Mouse (Mus musculus) heart, embryonic 12.5 days (tissue): ENCODE measurements at regions not wholly inside any gene's neighbourhood (a gene's known extent, or its start where the extent isn't known, plus 50 kb on each side); places are given as distances from the start of the nearest gene placed in this dataset.

Experiments used
- ATAC-seq: fragments of 200-750 bp; cut with Nextera tagmentation; 2 replicates; pipeline ENCODE4 v1.8.0; 2017; ENCODE audit warnings: moderate TSS enrichment, moderate library complexity; ENCODE audit not compliant: insufficient number of reproducible peaks, low FRiP score
- H3K27ac ChIP-seq: fragments of 300-500 bp; sonication (generic); 2 replicates; pipeline ENCODE4 v1.5.1; 2016; ENCODE audit warnings: mild to moderate bottlenecking, moderate library complexity; ENCODE audit not compliant: poor library complexity, severe bottlenecking
- H3K27me3 ChIP-seq: fragments of 300-500 bp; sonication (generic); replicated peaks from 2 replicates; pipeline ENCODE4 v1.6.1; 2016; ENCODE audit warnings: mild to moderate bottlenecking, moderate library complexity
- H3K36me3 ChIP-seq: fragments of 300-500 bp; sonication (generic); 2 replicates; pipeline ENCODE4 v1.6.1; 2016; ENCODE audit warnings: mild to moderate bottlenecking, moderate library complexity
- H3K4me1 ChIP-seq: fragments of 300-500 bp; sonication (generic); replicated peaks from 2 replicates; pipeline ENCODE4 v1.6.1; 2016; ENCODE audit warnings: mild to moderate bottlenecking
- H3K4me2 ChIP-seq: fragments of 300-500 bp; sonication (generic); 2 replicates; pipeline ENCODE4 v1.6.1; 2016; ENCODE audit warnings: mild to moderate bottlenecking, moderate library complexity
- H3K4me3 ChIP-seq: fragments of 300-500 bp; sonication (generic); 2 replicates; pipeline ENCODE4 v1.5.1; 2016; ENCODE audit warnings: mild to moderate bottlenecking
- H3K9ac ChIP-seq: fragments of 300-500 bp; sonication (generic); 2 replicates; pipeline ENCODE4 v1.6.1; 2016; ENCODE audit warnings: mild to moderate bottlenecking, moderate library complexity
- H3K9me3 ChIP-seq: fragments of 300-500 bp; sonication (generic); replicated peaks from 2 replicates; pipeline ENCODE4 v1.6.1; 2016; ENCODE audit warnings: mild to moderate bottlenecking, moderate library complexity
- WGBS: fragments of 180-500 bp; shearing (Covaris S2); methylation state at CpG from one replicate; pipeline ENCODE4 v1.1.7; 2016; 5-methylcytosine and 5-hydroxymethylcytosine counted together

DNA sequence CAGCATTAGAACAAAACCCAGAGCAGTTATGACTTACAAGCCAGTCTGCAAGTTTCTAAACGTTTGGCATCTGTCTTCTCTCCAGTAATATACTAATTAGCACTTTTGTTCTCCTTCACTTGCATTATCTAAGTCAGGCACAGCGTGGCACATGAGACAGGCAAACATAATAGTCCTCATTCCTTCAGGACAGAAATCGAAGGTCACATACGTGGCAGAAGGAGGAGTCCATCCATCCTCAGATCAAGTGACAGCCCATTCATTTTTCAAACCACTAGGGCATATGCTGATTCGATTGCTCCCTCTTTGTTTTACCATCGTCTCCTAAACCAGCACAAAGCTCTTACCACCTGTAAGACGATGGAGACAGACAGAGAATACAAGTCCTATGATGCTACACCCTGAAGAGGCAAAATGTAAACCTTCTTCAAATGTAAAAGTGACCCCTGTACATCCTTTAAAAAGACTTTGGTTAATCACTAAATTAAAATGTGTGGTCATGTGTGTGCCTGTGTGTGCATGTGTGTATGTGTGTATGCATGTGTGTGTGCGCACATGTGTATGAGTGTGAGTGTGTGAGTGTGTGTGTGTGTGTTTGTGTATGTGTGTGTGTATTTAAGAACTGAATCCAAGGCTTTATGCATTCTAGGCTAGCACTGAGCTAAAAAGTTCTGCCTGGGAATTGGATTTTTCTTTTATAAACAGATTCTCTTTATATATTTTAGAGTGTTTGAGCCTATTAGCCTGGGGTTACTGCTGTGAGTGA lies 90.9 kb upstream of the Klf12 start:
- H3K36me3 ChIP-seq = no peaks in the 10 kb centered on the region
- no peak overlapping the region for H3K27ac ChIP-seq
- 67% methylated on average over 8 of the region's 8 CpGs for WGBS
- no peaks in the 10 kb centered on the region for H3K9me3 ChIP-seq
- no peak overlapping the region for H3K4me2 ChIP-seq
- H3K27me3 ChIP-seq = no peaks in the 10 kb centered on the region
- ATAC-seq = no peak
- no peaks in the 10 kb centered on the region for H3K4me1 ChIP-seq
- no peak overlapping the region for H3K4me3 ChIP-seq
- no peak overlapping the region for H3K9ac ChIP-seq

DNA sequence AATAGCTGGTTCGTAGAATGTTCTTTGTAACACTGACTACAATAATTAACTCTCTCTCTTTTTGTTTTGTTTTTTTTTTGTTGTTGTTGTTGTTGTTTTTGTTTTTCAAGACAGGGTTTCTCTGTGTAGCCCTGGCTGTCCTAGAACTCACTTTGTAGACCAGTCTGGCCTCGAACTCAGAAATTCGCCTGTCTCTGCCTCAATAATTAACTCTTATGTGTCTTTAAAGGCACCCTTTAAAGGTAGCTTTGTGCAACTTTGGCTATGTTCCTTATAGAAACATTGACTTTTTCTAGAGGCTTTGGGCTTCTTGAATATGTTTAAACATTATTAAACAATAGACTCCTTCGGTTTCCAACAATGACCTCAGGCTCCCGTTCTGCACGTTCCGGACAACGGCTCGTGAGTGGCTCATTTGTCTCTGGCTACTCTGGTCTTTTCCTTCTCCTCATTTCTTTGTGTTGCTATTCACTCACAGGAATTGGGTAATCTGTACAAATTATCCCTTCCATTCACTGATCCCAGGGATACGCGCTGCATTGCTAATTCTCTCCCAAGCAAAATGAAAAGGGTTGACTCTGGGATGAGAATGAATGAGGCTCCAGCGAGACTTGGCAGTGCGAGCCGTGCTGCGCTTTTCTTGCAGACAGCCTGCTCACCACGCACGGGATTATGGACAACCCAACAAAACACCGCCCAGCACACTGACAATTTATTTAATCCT lies 90.2 kb upstream of the Klf12 start:
- Histone ChIP-seq H3K4me3 (no peak overlapping the region), H3K9ac (no peak overlapping the region), H3K27me3 (no peaks in the 10 kb centered on the region), H3K4me2 (no peak overlapping the region), H3K36me3 (no peaks in the 10 kb centered on the region), H3K9me3 (no peaks in the 10 kb centered on the region), H3K27ac (no peak overlapping the region), H3K4me1 (no peaks in the 10 kb centered on the region)
- no peak for ATAC-seq
- WGBS = 82% methylated on average over 18 of the region's 18 CpGs

DNA sequence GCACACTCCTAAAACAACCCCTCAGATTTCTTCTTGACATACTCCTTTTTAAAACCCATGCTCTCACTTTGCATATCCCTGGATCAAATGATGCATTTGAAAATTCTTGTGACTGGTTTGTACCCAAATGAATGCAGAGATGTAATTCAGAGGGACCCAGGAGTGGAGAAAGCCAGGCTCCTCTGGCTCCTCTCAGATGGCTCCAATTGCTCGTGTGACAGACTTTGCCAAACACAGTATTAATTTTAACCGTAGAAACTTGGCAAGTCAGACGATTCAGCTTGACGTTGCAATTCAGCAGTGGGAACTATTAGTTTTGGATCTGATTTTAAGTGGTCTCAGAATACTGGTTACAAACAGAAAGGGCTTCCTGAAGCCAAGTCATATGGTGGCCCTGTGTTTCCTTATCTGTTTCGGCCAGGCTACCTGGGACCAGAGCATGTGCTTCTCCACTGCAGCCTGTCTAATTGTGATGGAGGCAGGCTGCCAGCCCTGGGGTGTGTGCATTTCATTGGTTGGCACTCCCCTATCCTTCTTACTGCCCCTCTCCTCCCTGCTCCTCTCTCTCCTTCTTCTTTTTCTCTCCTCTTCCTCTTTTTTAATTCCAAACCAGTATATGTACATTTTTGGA lies 81.9 kb upstream of the Klf12 start:
- Histone ChIP-seq H3K27ac (no peak overlapping the region), H3K9me3 (no peaks in the 10 kb centered on the region), H3K9ac (no peak overlapping the region), H3K4me2 (no peak overlapping the region), H3K36me3 (no peaks in the 10 kb centered on the region), H3K4me3 (no peak overlapping the region), H3K4me1 (no peaks in the 10 kb centered on the region), H3K27me3 (no peaks in the 10 kb centered on the region)
- 74% methylated on average over 5 of the region's 5 CpGs for WGBS
- ATAC-seq = no peak

DNA sequence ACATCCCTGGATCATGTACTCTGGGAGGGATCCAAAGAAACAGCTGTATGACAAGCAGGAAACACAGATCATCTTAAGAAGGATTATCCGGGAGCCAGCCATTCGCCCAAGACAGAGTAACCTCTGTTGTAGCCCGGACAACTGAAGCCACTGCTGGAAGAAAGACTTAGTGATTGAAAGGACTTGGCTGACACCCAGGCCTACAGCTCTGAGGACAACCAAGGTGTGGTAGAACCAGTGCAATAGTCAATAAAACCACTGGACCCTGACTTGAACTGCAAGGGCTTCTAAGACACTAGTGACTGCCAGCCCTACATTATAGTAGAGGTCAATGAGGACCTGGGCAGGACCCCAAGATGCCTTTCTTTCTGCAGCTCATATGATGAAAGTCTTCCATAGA lies 78.3 kb upstream of the Klf12 start:
- H3K27ac ChIP-seq = no peak overlapping the region

DNA sequence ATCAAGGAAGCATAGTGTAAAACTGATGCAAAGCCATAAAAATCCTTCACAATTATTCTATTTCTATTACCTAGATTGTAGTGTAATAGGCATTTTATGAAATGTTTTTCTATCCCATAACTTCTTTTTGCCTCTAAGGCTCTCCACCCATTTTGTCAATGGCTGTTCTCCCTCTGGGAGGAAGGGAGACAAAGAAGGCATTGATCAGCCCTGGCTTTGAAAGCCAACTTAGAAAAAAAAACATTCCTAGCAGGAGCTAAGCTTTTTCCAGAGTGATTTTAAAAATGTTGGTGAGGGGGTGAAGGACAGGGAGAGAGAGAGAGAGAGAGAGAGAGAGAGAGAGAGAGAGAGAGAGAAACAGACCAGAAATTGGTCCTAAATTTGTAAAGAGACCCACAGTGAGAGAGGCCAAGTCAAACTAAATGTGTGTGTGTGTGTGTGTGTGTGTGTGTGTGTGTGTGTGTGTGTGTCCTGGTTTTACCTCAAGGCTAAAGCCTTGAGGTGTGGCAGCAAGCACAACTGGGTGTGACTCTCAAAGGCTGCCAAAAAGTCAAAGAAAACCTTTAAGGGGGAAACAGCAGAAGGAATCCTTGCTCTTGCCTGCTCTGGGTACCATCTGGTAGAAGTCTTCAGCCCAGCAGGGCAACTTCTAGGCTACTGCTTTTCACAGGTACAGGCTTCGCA lies 77.0 kb upstream of the Klf12 start:
- Histone ChIP-seq H3K27ac (no peak overlapping the region), H3K4me2 (no peak overlapping the region), H3K27me3 (no peaks in the 10 kb centered on the region), H3K4me3 (no peak overlapping the region), H3K9ac (no peak overlapping the region), H3K4me1 (peaks cover 4% of the 10 kb centered on the region; the same call in 1 of the 2 replicates), H3K9me3 (no peaks in the 10 kb centered on the region), H3K36me3 (no peaks in the 10 kb centered on the region)
- 63% methylated on average over 1 of the region's 1 CpGs for WGBS
- ATAC-seq = no peak

More for the DNA sequence above, 78.3 kb upstream of the Klf12 start:
- no peak for ATAC-seq
- Histone ChIP-seq H3K4me1 (no peaks in the 10 kb centered on the region), H3K4me2 (no peak overlapping the region), H3K36me3 (no peaks in the 10 kb centered on the region), H3K9me3 (no peaks in the 10 kb centered on the region), H3K9ac (no peak overlapping the region), H3K4me3 (no peak overlapping the region), H3K27me3 (no peaks in the 10 kb centered on the region)
- WGBS = 63% methylated on average over 3 of the region's 3 CpGs

DNA sequence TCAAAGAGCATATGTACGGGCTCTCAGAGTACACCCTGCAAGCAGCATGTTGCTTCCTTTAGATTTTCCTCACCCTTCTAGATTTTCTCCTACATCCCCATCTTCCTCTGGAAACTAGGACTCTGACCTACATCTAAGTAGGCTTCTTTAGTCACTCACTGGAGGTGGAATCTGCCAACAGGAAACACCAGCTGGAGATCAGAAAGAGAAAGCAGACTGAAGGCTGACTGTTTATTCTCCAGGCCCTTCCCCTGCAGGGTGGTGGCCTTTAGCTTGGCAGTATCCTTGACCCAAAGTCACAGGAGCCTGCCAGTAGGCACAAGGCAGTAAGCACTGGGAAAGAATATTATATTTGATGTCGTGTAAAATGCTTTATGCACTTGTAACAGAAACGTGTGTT lies 75.4 kb upstream of the Klf12 start:
- H3K9ac ChIP-seq = no peak overlapping the region
- no peaks in the 10 kb centered on the region for H3K9me3 ChIP-seq
- H3K4me2 ChIP-seq = no peak overlapping the region
- no peaks in the 10 kb centered on the region for H3K27me3 ChIP-seq
- no peak overlapping the region for H3K27ac ChIP-seq
- no peaks in the 10 kb centered on the region for H3K36me3 ChIP-seq
- ATAC-seq = no peak
- H3K4me1 ChIP-seq = peaks cover 4% of the 10 kb centered on the region; the same call in 1 of the 2 replicates
- WGBS = 75% methylated on average over 3 of the region's 3 CpGs
- H3K4me3 ChIP-seq = no peak overlapping the region

DNA sequence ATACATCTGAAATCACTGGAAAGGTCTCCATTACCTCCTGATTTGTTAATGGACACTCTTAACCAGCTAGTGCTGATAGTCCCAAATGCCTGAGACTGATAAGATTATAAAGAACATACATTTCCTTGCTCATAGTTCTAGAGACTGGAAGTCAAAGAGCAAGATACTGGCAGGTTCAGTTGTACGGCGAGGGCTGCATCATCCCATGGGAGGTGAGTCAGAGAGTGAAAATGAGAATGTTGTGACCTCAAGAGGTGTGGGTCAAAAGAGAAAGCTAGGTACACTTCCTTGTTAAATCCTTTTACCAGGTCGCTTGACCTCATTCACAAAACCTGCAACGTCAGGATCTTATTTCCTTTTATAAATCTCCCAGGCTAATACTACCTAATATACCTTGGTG lies 72.7 kb upstream of the Klf12 start:
- no peak overlapping the region for H3K27ac ChIP-seq
- no peaks in the 10 kb centered on the region for H3K9me3 ChIP-seq
- 57% methylated on average over 4 of the region's 4 CpGs for WGBS
- H3K4me2 ChIP-seq = no peak overlapping the region
- ATAC-seq = no peak
- H3K4me3 ChIP-seq = no peak overlapping the region
- peaks cover 4% of the 10 kb centered on the region; the same call in 1 of the 2 replicates for H3K4me1 ChIP-seq
- no peaks in the 10 kb centered on the region for H3K36me3 ChIP-seq
- no peaks in the 10 kb centered on the region for H3K27me3 ChIP-seq
- no peak overlapping the region for H3K9ac ChIP-seq

DNA sequence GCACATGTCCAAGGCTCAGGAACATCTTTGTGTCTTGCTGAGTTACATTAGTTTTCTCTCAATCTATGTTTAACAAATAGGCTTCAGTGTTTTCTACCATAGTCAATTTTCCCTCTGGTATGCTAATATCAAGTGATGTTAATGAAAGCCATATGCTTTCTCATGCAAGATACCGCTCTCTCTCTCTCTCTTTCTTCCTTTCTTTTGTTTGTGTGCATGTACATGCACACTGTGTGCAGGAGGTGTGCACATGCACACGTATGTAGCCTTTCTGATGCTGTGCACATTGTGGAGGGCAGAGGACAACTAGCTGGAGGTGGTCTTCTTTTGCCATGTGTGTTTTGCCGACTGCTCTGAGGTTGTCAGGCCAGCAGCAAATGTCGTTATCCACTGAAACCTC lies 69.0 kb upstream of the Klf12 start:
- no peak overlapping the region for H3K4me3 ChIP-seq
- ATAC-seq = no peak
- WGBS = 78% methylated on average over 4 of the region's 4 CpGs

DNA sequence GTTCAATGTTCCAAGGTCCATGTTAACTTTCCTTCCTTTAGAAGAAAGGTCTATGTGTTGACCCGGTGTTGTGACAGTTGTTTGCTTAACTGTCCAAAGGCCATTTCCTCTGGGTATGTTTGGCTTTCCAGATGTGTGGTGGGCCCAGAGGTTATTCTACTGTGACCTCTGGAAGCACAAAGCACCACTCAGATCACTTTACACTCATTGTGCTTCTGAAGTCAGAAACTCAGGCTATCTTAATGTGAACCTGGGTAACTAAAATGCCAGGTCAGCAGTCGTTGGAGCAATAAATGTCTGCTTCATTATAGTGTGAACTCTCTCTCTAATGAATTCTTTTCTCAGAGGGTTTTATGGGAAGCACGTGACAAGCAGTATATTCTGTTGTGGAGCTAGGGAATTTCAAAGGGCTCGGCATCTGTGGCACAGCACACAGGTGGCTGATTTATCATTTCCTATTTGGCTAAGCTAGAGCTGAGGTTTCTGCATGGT lies 68.5 kb upstream of the Klf12 start:
- no peaks in the 10 kb centered on the region for H3K36me3 ChIP-seq
- WGBS = 61% methylated on average over 4 of the region's 4 CpGs
- no peak overlapping the region for H3K9ac ChIP-seq
- H3K4me3 ChIP-seq = no peak overlapping the region
- no peaks in the 10 kb centered on the region for H3K27me3 ChIP-seq
- no peaks in the 10 kb centered on the region for H3K9me3 ChIP-seq
- H3K27ac ChIP-seq = no peak overlapping the region
- H3K4me2 ChIP-seq = no peak overlapping the region
- no peak for ATAC-seq
- peaks cover 4% of the 10 kb centered on the region; the same call in 1 of the 2 replicates for H3K4me1 ChIP-seq

More for the DNA sequence above, 69.0 kb upstream of the Klf12 start:
- Histone ChIP-seq H3K9ac (no peak overlapping the region), H3K9me3 (no peaks in the 10 kb centered on the region), H3K36me3 (no peaks in the 10 kb centered on the region), H3K4me1 (peaks cover 4% of the 10 kb centered on the region; the same call in 1 of the 2 replicates), H3K4me2 (no peak overlapping the region), H3K27ac (no peak overlapping the region), H3K27me3 (no peaks in the 10 kb centered on the region)

DNA sequence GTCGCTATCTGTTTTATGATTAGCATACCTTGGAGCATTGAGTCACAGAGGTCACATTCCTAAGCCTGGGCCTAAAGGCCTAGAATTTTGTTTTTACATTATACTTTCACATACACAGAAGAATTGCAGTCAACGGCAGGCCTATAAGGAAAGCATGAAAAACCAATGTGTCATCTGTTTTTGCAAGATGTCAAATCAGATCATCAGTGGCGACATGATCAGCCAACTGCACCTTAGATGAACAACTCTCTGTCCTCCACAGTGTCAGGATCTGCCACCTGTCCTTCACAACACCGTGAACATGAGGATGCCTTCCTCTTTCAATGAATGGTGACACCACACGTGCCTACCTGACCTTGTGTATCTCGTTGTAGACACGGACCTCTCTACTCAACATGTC lies 66.5 kb upstream of the Klf12 start:
- Histone ChIP-seq H3K27me3 (no peaks in the 10 kb centered on the region), H3K9me3 (no peaks in the 10 kb centered on the region), H3K36me3 (no peaks in the 10 kb centered on the region), H3K4me3 (no peak overlapping the region), H3K4me2 (no peak overlapping the region), H3K27ac (no peak overlapping the region), H3K9ac (no peak overlapping the region), H3K4me1 (no peaks in the 10 kb centered on the region)
- WGBS = 84% methylated on average over 7 of the region's 7 CpGs
- no peak for ATAC-seq
